Comparison of ENCODE assay signal across 10 mouse cellular contexts in genomic region chr3:29036146-29036545, GRCm38 (mm10). TPM values are rescaled to one million over a fixed set of nuclear protein-coding genes. Genes with fewer than 3 reads are reported as not detected.
DNase-seq lines count a peak whose midpoint lies in the region; ATAC-seq and TF ChIP-seq lines count a peak whose summit lies in the region.
"Had no signal": no experiment of that assay in that cellular context is flagged by ENCODE, and none has a peak within 500 bp of the region (broad histone marks: within the 10 kb centered on the region; RNA-seq: fewer than 3 reads in every experiment).

No protein-coding gene starts in this region.

- H3K27me3 ChIP-seq in heart, postnatal 0 days (ENCODE audit: control insufficient read depth, insufficient read depth, low read length) = no peaks in the 10 kb centered on the region
- H3K27me3 ChIP-seq in heart, embryonic 12.5 days (replicated peaks) = no peaks in the 10 kb centered on the region; the same call in none of the 2 replicates
- H3K27me3 ChIP-seq in hindbrain, embryonic 14.5 days (ENCODE audit: control insufficient read depth, insufficient read depth, low read length) = no peaks in the 10 kb centered on the region
- H3K27me3 ChIP-seq: heart, embryonic 13.5 days; megakaryocyte, embryonic 14.5 days had no signal

- no peak for TF ChIP-seq EP300 in heart, postnatal 0 days (IDR thresholded peaks at IDR 0.05; ENCODE audit: low read depth)

- 0 out of 2 replicates have a peak, but pooled peaks cover 4% of the 10 kb centered on the region for H3K9me3 ChIP-seq in heart, postnatal 0 days (replicated peaks; ENCODE audit: control insufficient read depth, low read length)
- no peaks in the 10 kb centered on the region for H3K9me3 ChIP-seq in heart, embryonic 12.5 days (replicated peaks)
- H3K9me3 ChIP-seq in ES-E14 (ENCODE audit: control insufficient read depth, insufficient read depth, low read depth, low read length) = no peaks in the 10 kb centered on the region
- no peaks in the 10 kb centered on the region for H3K9me3 ChIP-seq in hindbrain, embryonic 14.5 days (ENCODE audit: control insufficient read depth, low read length)
- H3K9me3 ChIP-seq: heart, embryonic 13.5 days had no signal

- no peaks in the 10 kb centered on the region for H3K4me1 ChIP-seq in heart, postnatal 0 days (ENCODE audit: control insufficient read depth, insufficient read depth)
- H3K4me1 ChIP-seq in heart, embryonic 12.5 days (replicated peaks) = no peaks in the 10 kb centered on the region
- H3K4me1 ChIP-seq in ES-E14 (ENCODE audit: control insufficient read depth in 2 of 2, insufficient read depth in 2 of 2, low read length in 2 of 2, poor library complexity in 1 of 2) = 0 out of 4 replicates have a peak, but pooled peaks cover 0 to 2% of the 10 kb centered on the region in 2 experiments
- H3K4me1 ChIP-seq in hindbrain, embryonic 14.5 days (replicated peaks; ENCODE audit: control insufficient read depth, insufficient read depth, low read length) = no peaks in the 10 kb centered on the region
- H3K4me1 ChIP-seq: heart, embryonic 13.5 days; megakaryocyte, embryonic 14.5 days had no signal

- in situ Hi-C loops in ES-E14 (cut with MboI; ENCODE audit: low sequenced_read_pairs in 2 of 2, unreplicated experiment in 2 of 2) = loop anchor here in 1 of 2 experiments (25.0 kb wide), 1 partner anchor 701 kb away; no protein-coding TSS in a partner anchor

- peak; percentile 41 for DNase-seq in heart, postnatal 0 days (ENCODE audit: low spot score)
- DNase-seq in ES-E14 (ENCODE audit: low read depth, low spot score) = no peak
- DNase-seq in embryo, embryonic 10 days (ENCODE audit: low spot score) = peak; percentile 73
- DNase-seq in hindbrain, embryonic 14.5 days (ENCODE audit: low spot score) = peak; percentile 82
- peak; percentile 23 for DNase-seq in lung, postnatal 25 days (ENCODE audit: low spot score)
- no peak for DNase-seq in T-cell, adult 2 months (ENCODE audit: low spot score)
- DNase-seq in urinary bladder, adult 18-20 months (ENCODE audit: low spot score in 2 of 2) = no peak

- ATAC-seq in heart, postnatal 0 days (ENCODE audit: insufficient read depth, low read depth) = no peak
- no peak for ATAC-seq in heart, embryonic 12.5 days (ENCODE audit: insufficient number of reproducible peaks, low FRiP score)
- ATAC-seq in hindbrain, embryonic 14.5 days (ENCODE audit: low FRiP score) = 0 out of 2 replicates have a peak, but pooled peaks have one; percentile 55

- no peaks in the 10 kb centered on the region for H3K36me3 ChIP-seq in heart, postnatal 0 days (replicated peaks; ENCODE audit: control insufficient read depth, insufficient read depth, low read length)
- H3K36me3 ChIP-seq in heart, embryonic 12.5 days = no peaks in the 10 kb centered on the region
- no peaks in the 10 kb centered on the region for H3K36me3 ChIP-seq in ES-E14 (ENCODE audit: control insufficient read depth, insufficient read depth, low read length, poor library complexity, severe bottlenecking)
- no peaks in the 10 kb centered on the region for H3K36me3 ChIP-seq in hindbrain, embryonic 14.5 days (replicated peaks; ENCODE audit: control insufficient read depth, insufficient read depth)
- H3K36me3 ChIP-seq: heart, embryonic 13.5 days had no signal

- no peak overlapping the region for H3K9ac ChIP-seq in heart, postnatal 0 days (replicated peaks; ENCODE audit: low read depth, low read length)
- H3K9ac ChIP-seq in heart, embryonic 12.5 days = no peak overlapping the region
- no peak overlapping the region for H3K9ac ChIP-seq in ES-E14 (ENCODE audit: insufficient read depth, low read depth, low read length, poor library complexity, severe bottlenecking)
- no peak overlapping the region for H3K9ac ChIP-seq in hindbrain, embryonic 14.5 days
- H3K9ac ChIP-seq: heart, embryonic 13.5 days had no signal

- no peak overlapping the region for H3K4me3 ChIP-seq in heart, postnatal 0 days (ENCODE audit: low read depth, low read length)
- H3K4me3 ChIP-seq in heart, embryonic 12.5 days = no peak overlapping the region
- H3K4me3 ChIP-seq in ES-E14 (ENCODE audit: insufficient read depth in 1 of 2, low read depth in 1 of 2, low read length in 2 of 2, poor library complexity in 1 of 2, severe bottlenecking in 1 of 2) = no peak overlapping the region
- H3K4me3 ChIP-seq in hindbrain, embryonic 14.5 days (replicated peaks; ENCODE audit: low read length) = no peak overlapping the region
- H3K4me3 ChIP-seq: heart, embryonic 13.5 days; megakaryocyte, embryonic 14.5 days had no signal

- TF ChIP-seq CTCF in heart, postnatal 0 days (IDR thresholded peaks at IDR 0.05; ENCODE audit: low read depth) = peak; percentile 72

- no peak overlapping the region for H3K27ac ChIP-seq in heart, postnatal 0 days (ENCODE audit: low read depth)
- no peak overlapping the region for H3K27ac ChIP-seq in heart, embryonic 12.5 days (ENCODE audit: poor library complexity, severe bottlenecking)
- no peak overlapping the region for H3K27ac ChIP-seq in ES-E14 (ENCODE audit: insufficient read depth, low read depth, low read length, poor library complexity, severe bottlenecking)
- no peak overlapping the region for H3K27ac ChIP-seq in hindbrain, embryonic 14.5 days
- H3K27ac ChIP-seq: heart, embryonic 13.5 days had no signal

- WGBS in heart, postnatal 0 days = 2% methylated on average over 3 of the region's 3 CpGs
- 5% methylated on average over 3 of the region's 3 CpGs for WGBS in heart, embryonic 12.5 days
- WGBS in hindbrain, embryonic 14.5 days = 4% methylated on average over 3 of the region's 3 CpGs

- H3K4me2 ChIP-seq in heart, postnatal 0 days (ENCODE audit: low read depth, low read length) = no peak overlapping the region
- H3K4me2 ChIP-seq in heart, embryonic 12.5 days = no peak overlapping the region
- H3K4me2 ChIP-seq in hindbrain, embryonic 14.5 days (replicated peaks) = no peak overlapping the region
- H3K4me2 ChIP-seq: heart, embryonic 13.5 days had no signal

TF ChIP-seq in ES-E14, 5 proteins besides CTCF, POLR2A, EP300 and RAD21:
- TF ChIP-seq ZC3H11A (IDR thresholded peaks at IDR 0.05; ENCODE audit: borderline replicate concordance, low read depth, low read length) (peak; percentile 91), CHD2 (IDR thresholded peaks at IDR 0.05; ENCODE audit: low read depth, low read length) (no peak)

RNA-seq across cellular contexts. Expression of gene Egfem1, which starts 45.7 kb away (rescaled TPM):
- not detected in 2 replicates for total RNA-seq in heart, postnatal 0 days (2014; rRNA removed; ENCODE audit: low replicate concordance)
- 0.14 and 0.23 TPM in 2 replicates for polyA plus RNA-seq in heart, postnatal 0 days (2015; fragmentation: Nextera tagmentation; extraction: Ambion mirVana)
- 0.08 and 0.42 TPM in 2 replicates for polyA plus RNA-seq in heart, embryonic 12.5 days (2016; fragmentation: Nextera tagmentation; extraction: Ambion mirVana)
- 0.18 TPM in 1 of 2 replicates, not detected in the other for total RNA-seq in ES-E14 (2012; rRNA removed)
- 4.3 and 6.7 TPM in 2 replicates for polyA plus RNA-seq in hindbrain, embryonic 14.5 days (2014; fragmentation: Nextera tagmentation; extraction: Ambion mirVana)

Comparison
In these comparisons a context has a peak if more than half of its experiments do, and no peak if none do; other contexts are left out.
1. DNase-seq: peak in heart, postnatal 0 days (single experiment), embryo, embryonic 10 days (single experiment), hindbrain, embryonic 14.5 days (single experiment) and lung, postnatal 25 days (single experiment); none in ES-E14 (single experiment), T-cell, adult 2 months (single experiment) and urinary bladder, adult 18-20 months (0 of 2).